ENCODE assay signal across 26 mouse cellular contexts in genomic region chr15:85798676-85799075, GRCm38 (mm10). TPM values are rescaled to one million over a fixed set of nuclear protein-coding genes. Genes with fewer than 3 reads are reported as not detected.
A peak's percentile ranks its signal among the peaks of the same experiment; 100 is the strongest.
DNase-seq lines count a peak whose midpoint lies in the region; ATAC-seq and TF ChIP-seq lines count a peak whose summit lies in the region.
"Had no signal": no experiment of that assay in that cellular context is flagged by ENCODE, and none has a peak within 500 bp of the region (broad histone marks: within the 10 kb centered on the region; RNA-seq: fewer than 3 reads in every experiment).

No protein-coding gene starts in this region.

- intact Hi-C loops in gastrocnemius, adult 2 months (cut with DNase I) = no loop called here
- intact Hi-C loops in gastrocnemius, postnatal 36 days (cut with DNase I) = no loop called here
- intact Hi-C loops in heart, postnatal 14 days (cut with DNase I) = no loop called here

- no peaks in the 10 kb centered on the region for H3K9me3 ChIP-seq in heart, embryonic 10.5 days
- H3K9me3 ChIP-seq in forebrain, postnatal 0 days (ENCODE audit: low read length) = no peaks in the 10 kb centered on the region
- H3K9me3 ChIP-seq in lung, postnatal 0 days (ENCODE audit: low read length) = no peaks in the 10 kb centered on the region
- H3K9me3 ChIP-seq: forebrain, embryonic 13.5 days; G1E; hindbrain, embryonic 13.5 days; limb, embryonic 12.5 days; liver, embryonic 15.5 days; midbrain, embryonic 10.5 days; neural tube, embryonic 12.5 days had no signal

- no peaks in the 10 kb centered on the region for H3K4me1 ChIP-seq in brown adipose tissue, adult 24 weeks (ENCODE audit: control insufficient read depth, insufficient read depth, insufficient read length, low read length)
- H3K4me1 ChIP-seq in heart, embryonic 10.5 days = no peaks in the 10 kb centered on the region
- no peaks in the 10 kb centered on the region for H3K4me1 ChIP-seq in forebrain, postnatal 0 days (ENCODE audit: insufficient read depth)
- no peaks in the 10 kb centered on the region for H3K4me1 ChIP-seq in lung, postnatal 0 days (ENCODE audit: insufficient read depth, low read depth, low read length)
- H3K4me1 ChIP-seq: limb, embryonic 12.5 days; liver, embryonic 15.5 days; midbrain, embryonic 10.5 days; neural tube, embryonic 12.5 days had no signal

- no peak for TF ChIP-seq CTCF in gastrocnemius, adult 2 months (IDR thresholded peaks at IDR 0.05)
- no peak for TF ChIP-seq CTCF in forebrain, postnatal 0 days (IDR thresholded peaks at IDR 0.05; ENCODE audit: low read depth)
- no peak for TF ChIP-seq CTCF in lung, postnatal 0 days (IDR thresholded peaks at IDR 0.05)

- no peak for ATAC-seq in forebrain, postnatal 0 days
- no peak for ATAC-seq in lung, postnatal 0 days
- ATAC-seq: forebrain, embryonic 13.5 days; intestine, postnatal 0 days; midbrain, embryonic 16.5 days had no signal

- peak; percentile 68 for DNase-seq in gastrocnemius, adult 2 months
- DNase-seq in gastrocnemius, postnatal 36 days = no peak
- peak; percentile 46 for DNase-seq in heart, embryonic 10.5 days (ENCODE audit: low spot score)
- DNase-seq in heart, postnatal 14 days = peak; percentile 39 to 52
- no peak for DNase-seq in forebrain, postnatal 0 days
- no peak for DNase-seq in lung, postnatal 0 days (ENCODE audit: low spot score)
- DNase-seq: adrenal gland, adult 8-10 months; cerebellum, adult 11 months; cerebellum, adult 9-10 months; cerebellum, postnatal 36 days; kidney, adult 9 months; kidney, postnatal 14 days; lung, embryonic 14.5 days; right cerebral cortex, adult 18-20 months; thymus, adult 2 months; thymus, postnatal 36 days had no signal

- TF ChIP-seq EP300 in lung, postnatal 0 days (IDR thresholded peaks at IDR 0.05) = no peak

- peak overlapping the region; percentile 59 for H3K27ac ChIP-seq in gastrocnemius, adult 2 months
- 0 out of 2 replicates have a peak overlapping the region, but pooled peaks have one; percentile 30 for H3K27ac ChIP-seq in brown adipose tissue, adult 24 weeks (replicated peaks; ENCODE audit: low read depth, low read length)
- no peak overlapping the region for H3K27ac ChIP-seq in heart, embryonic 10.5 days
- no peak overlapping the region for H3K27ac ChIP-seq in forebrain, postnatal 0 days (ENCODE audit: low read depth, low read length)
- no peak overlapping the region for H3K27ac ChIP-seq in lung, postnatal 0 days (ENCODE audit: low read length)
- H3K27ac ChIP-seq: forebrain, embryonic 13.5 days; hindbrain, embryonic 13.5 days; limb, embryonic 12.5 days; liver, embryonic 15.5 days; midbrain, embryonic 10.5 days; neural tube, embryonic 12.5 days had no signal

- H3K36me3 ChIP-seq in heart, embryonic 10.5 days = no peaks in the 10 kb centered on the region
- H3K36me3 ChIP-seq in forebrain, postnatal 0 days (ENCODE audit: insufficient read depth) = no peaks in the 10 kb centered on the region
- no peaks in the 10 kb centered on the region for H3K36me3 ChIP-seq in lung, postnatal 0 days (ENCODE audit: insufficient read depth, low read length)
- H3K36me3 ChIP-seq: G1E; hindbrain, embryonic 13.5 days; limb, embryonic 12.5 days; midbrain, embryonic 10.5 days; neural tube, embryonic 12.5 days had no signal

- H3K9ac ChIP-seq in forebrain, postnatal 0 days = no peak overlapping the region
- H3K9ac ChIP-seq in lung, postnatal 0 days (replicated peaks; ENCODE audit: low read depth) = no peak overlapping the region
- H3K9ac ChIP-seq: forebrain, embryonic 13.5 days; hindbrain, embryonic 13.5 days; limb, embryonic 12.5 days; liver, embryonic 15.5 days; lung, embryonic 14.5 days; neural tube, embryonic 12.5 days had no signal

- H3K4me3 ChIP-seq in gastrocnemius, adult 2 months = no peak overlapping the region
- no peak overlapping the region for H3K4me3 ChIP-seq in brown adipose tissue, adult 24 weeks (ENCODE audit: insufficient read depth, low read depth, low read length)
- H3K4me3 ChIP-seq in heart, embryonic 10.5 days = no peak overlapping the region
- H3K4me3 ChIP-seq in forebrain, postnatal 0 days (ENCODE audit: low read depth, low read length) = no peak overlapping the region
- H3K4me3 ChIP-seq in lung, postnatal 0 days (ENCODE audit: low read depth, low read length) = no peak overlapping the region
- H3K4me3 ChIP-seq: forebrain, embryonic 13.5 days; hindbrain, embryonic 13.5 days; limb, embryonic 12.5 days; liver, embryonic 15.5 days; midbrain, embryonic 10.5 days; neural tube, embryonic 12.5 days had no signal

- no peaks in the 10 kb centered on the region; the same call in 1 of the 2 replicates for H3K27me3 ChIP-seq in heart, embryonic 10.5 days (ENCODE audit: insufficient read depth, poor library complexity, severe bottlenecking)
- no peaks in the 10 kb centered on the region for H3K27me3 ChIP-seq in forebrain, postnatal 0 days (ENCODE audit: insufficient read depth, low read length)
- H3K27me3 ChIP-seq in lung, postnatal 0 days (replicated peaks; ENCODE audit: insufficient read depth, low read length) = no peaks in the 10 kb centered on the region
- H3K27me3 ChIP-seq: forebrain, embryonic 13.5 days; hindbrain, embryonic 13.5 days; limb, embryonic 12.5 days; liver, embryonic 15.5 days; neural tube, embryonic 12.5 days had no signal

- H3K4me2 ChIP-seq in forebrain, postnatal 0 days (ENCODE audit: low read depth) = no peak overlapping the region
- no peak overlapping the region for H3K4me2 ChIP-seq in lung, postnatal 0 days (replicated peaks; ENCODE audit: low read depth, low read length)
- H3K4me2 ChIP-seq: forebrain, embryonic 13.5 days; hindbrain, embryonic 13.5 days; limb, embryonic 12.5 days; liver, embryonic 15.5 days; lung, embryonic 14.5 days; neural tube, embryonic 12.5 days had no signal

- 83% methylated on average over 8 of the region's 8 CpGs for WGBS in heart, embryonic 10.5 days
- 93% methylated on average over 8 of the region's 8 CpGs for WGBS in forebrain, postnatal 0 days
- WGBS in lung, postnatal 0 days = 94% methylated on average over 8 of the region's 8 CpGs

RNA-seq across cellular contexts. Expression of gene Cdpf1, which starts 12.8 kb away (rescaled TPM):
- 10 to 100 TPM; 44.7 to 57.0 TPM for total RNA-seq in gastrocnemius, adult 2 months (2021)
- total RNA-seq in gastrocnemius, postnatal 36 days (2021) = 10 to 100 TPM; 33.9 to 41.5 TPM
- 27.8 and 29.8 TPM in 2 replicates for polyA plus RNA-seq in brown adipose tissue, adult 24 weeks (2012; ENCODE audit: insufficient read depth, insufficient read length, missing spikeins)
- 50.9 and 54.2 TPM in 2 replicates for polyA plus RNA-seq in heart, embryonic 10.5 days (2016; fragmentation: Nextera tagmentation; extraction: Ambion mirVana)
- total RNA-seq in heart, postnatal 14 days (2021) = 10 to 100 TPM; 31.0 to 33.8 TPM
- total RNA-seq in forebrain, postnatal 0 days (2014; rRNA removed) = 14.8 and 18.8 TPM in 2 replicates
- polyA plus RNA-seq in forebrain, postnatal 0 days (2015; fragmentation: Nextera tagmentation; extraction: Ambion mirVana) = 28.4 and 33.1 TPM in 2 replicates
- polyA plus RNA-seq in lung, postnatal 0 days (2015; fragmentation: Nextera tagmentation; extraction: Ambion mirVana) = 46.8 and 48.3 TPM in 2 replicates

RNA-seq across cellular contexts. Expression of gene Pkdrej, which starts 22.9 kb away (rescaled TPM):
- under 1 TPM; 0.15 to 0.67 TPM for total RNA-seq in gastrocnemius, adult 2 months (2021)
- total RNA-seq in gastrocnemius, postnatal 36 days (2021) = under 1 TPM; 0.12 to 0.31 TPM
- 0.28 TPM in 1 of 2 replicates, not detected in the other for polyA plus RNA-seq in brown adipose tissue, adult 24 weeks (2012; ENCODE audit: insufficient read depth, insufficient read length, missing spikeins)
- 0.05 and 0.13 TPM in 2 replicates for polyA plus RNA-seq in heart, embryonic 10.5 days (2016; fragmentation: Nextera tagmentation; extraction: Ambion mirVana)
- 1 to 10 TPM; 2.0 to 2.1 TPM for total RNA-seq in heart, postnatal 14 days (2021)
- 0.14 and 0.23 TPM in 2 replicates for total RNA-seq in forebrain, postnatal 0 days (2014; rRNA removed)
- 0.05 and 0.12 TPM in 2 replicates for polyA plus RNA-seq in forebrain, postnatal 0 days (2015; fragmentation: Nextera tagmentation; extraction: Ambion mirVana)
- 0.04 and 0.08 TPM in 2 replicates for polyA plus RNA-seq in lung, postnatal 0 days (2015; fragmentation: Nextera tagmentation; extraction: Ambion mirVana)
- polyA plus RNA-seq: forebrain, embryonic 13.5 days; G1E; midbrain, embryonic 10.5 days; midbrain, embryonic 16.5 days had no signal

RNA-seq across cellular contexts. Expression of gene Ttc38, which starts 33.4 kb away (rescaled TPM):
- total RNA-seq in gastrocnemius, adult 2 months (2021) = 1 to 10 TPM; 3.4 to 6.0 TPM
- 1 to 10 TPM; 2.8 to 4.7 TPM for total RNA-seq in gastrocnemius, postnatal 36 days (2021)
- 24.6 and 30.6 TPM in 2 replicates for polyA plus RNA-seq in brown adipose tissue, adult 24 weeks (2012; ENCODE audit: insufficient read depth, insufficient read length, missing spikeins)
- 2.6 and 3.5 TPM in 2 replicates for polyA plus RNA-seq in heart, embryonic 10.5 days (2016; fragmentation: Nextera tagmentation; extraction: Ambion mirVana)
- total RNA-seq in heart, postnatal 14 days (2021) = 10 to 100 TPM; 12.4 to 13.3 TPM
- 5.1 and 5.2 TPM in 2 replicates for total RNA-seq in forebrain, postnatal 0 days (2014; rRNA removed)
- polyA plus RNA-seq in forebrain, postnatal 0 days (2015; fragmentation: Nextera tagmentation; extraction: Ambion mirVana) = 2.5 and 3.3 TPM in 2 replicates
- 8.7 and 9.1 TPM in 2 replicates for polyA plus RNA-seq in lung, postnatal 0 days (2015; fragmentation: Nextera tagmentation; extraction: Ambion mirVana)

Comparison
In these comparisons a context has a peak if more than half of its experiments do, and no peak if none do; other contexts are left out.
1. DNase-seq: peak in gastrocnemius, adult 2 months (single experiment), heart, embryonic 10.5 days (single experiment) and heart, postnatal 14 days (2 of 2); none in gastrocnemius, postnatal 36 days (0 of 2), forebrain, postnatal 0 days (single experiment) and lung, postnatal 0 days (single experiment).
2. H3K27ac ChIP-seq: peak in gastrocnemius, adult 2 months (single experiment) and brown adipose tissue, adult 24 weeks (single experiment); none in heart, embryonic 10.5 days (single experiment), forebrain, postnatal 0 days (single experiment) and lung, postnatal 0 days (single experiment).